Mouse (Mus musculus): ENCODE data around the gene Dnttip2. TPM values are rescaled to one million over a fixed set of nuclear protein-coding genes. Genes with fewer than 3 reads are reported as not detected.
"Not testable (repeated sequence)": the region's sequence is repeated elsewhere in the genome, so short reads cannot be mapped to it uniquely, and the experiment has no call there.

Dnttip2 gene
- polyA plus RNA-seq (2021) = 93.6 TPM

- ChIA-PET POLR2A (interaction anchor here (1.0 kb wide), 1 partner anchor 18 kb away, joined by 4 read pairs; no protein-coding TSS in a partner anchor), CTCF (no interaction called here)
- TF ChIP-seq CTCF (IDR thresholded peaks at IDR 0.05) = no peak
- in situ Hi-C loops (cut with MboI; ENCODE audit: low pct_unique_long_range_greater_than_20kb) = loop anchor here (25.0 kb wide), 1 partner anchor 112 kb away; no protein-coding TSS in a partner anchor
- no peaks in the 10 kb centered on the region for H3K27me3 ChIP-seq
- DNase-seq (ENCODE audit: low read depth, low spot score) (peak; percentile 99), ATAC-seq (peak; percentile 86)
Observed at GRCm38 (mm10) chr3:122274241-122275024, at the start of gene Dnttip2. Gene Dnttip2, plus strand, starts transcription at chr3:122274388.

DNA sequence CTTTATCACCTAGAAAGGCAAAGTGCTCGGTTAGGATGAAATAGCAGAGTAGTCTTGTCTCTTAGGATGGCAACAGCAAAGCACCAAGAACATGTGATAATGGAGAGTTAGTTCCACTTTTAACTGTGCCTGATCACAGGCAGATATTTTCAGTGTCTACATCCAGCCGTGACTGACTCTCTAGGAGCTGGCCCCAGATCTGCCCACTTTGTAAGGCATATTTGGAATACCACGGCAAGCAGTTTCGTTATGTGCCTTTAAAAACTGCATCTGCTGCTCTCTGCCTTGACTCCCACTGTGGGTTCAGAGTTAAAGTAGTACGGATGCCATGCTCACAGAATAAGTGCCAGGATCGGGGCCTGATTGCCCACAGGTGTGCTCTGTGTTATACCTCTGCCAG lies 47.2 kb upstream of the Dnttip2 start:
- POLR2A ChIA-PET; ATAC-seq; DNase-seq (ENCODE audit: low read depth, low spot score); in situ Hi-C loops (cut with MboI; ENCODE audit: low pct_unique_long_range_greater_than_20kb); H3K27me3 ChIP-seq: not testable (repeated sequence)
- CTCF ChIA-PET = interaction anchor here (1.5 to 1.8 kb wide), 2 partner anchors 11 to 18 kb away, joined by 5 to 6 read pairs; no protein-coding TSS in a partner anchor

GRCm38 (mm10) chr3:122235772-122236171 lies 38.4 kb upstream of the Dnttip2 start:
- POLR2A ChIA-PET = interaction anchor here (0.7 to 1.2 kb wide), 2 partner anchors 37 to 422 kb away, joined by 3 to 5 read pairs; no protein-coding TSS in a partner anchor
- in situ Hi-C loops (cut with MboI; ENCODE audit: low pct_unique_long_range_greater_than_20kb) = no loop called here
- TF ChIP-seq CTCF (IDR thresholded peaks at IDR 0.05) = no peak
- peak; percentile 30 for DNase-seq (ENCODE audit: low read depth, low spot score)
- H3K27me3 ChIP-seq = no peaks in the 10 kb centered on the region
- ATAC-seq = no peak
- CTCF ChIA-PET = interaction anchor here (0.8 to 3.4 kb wide), 6 partner anchors 9 to 38 kb away, joined by 3 to 13 read pairs (median 6); partner anchors contain the start of gene Gclm

GRCm38 (mm10) chr3:122242876-122243275 lies 31.3 kb upstream of the Dnttip2 start:
- CTCF ChIA-PET = no interaction called here
- DNase-seq (ENCODE audit: low read depth, low spot score) (no peak), ATAC-seq (no peak)
- no peak for TF ChIP-seq CTCF (IDR thresholded peaks at IDR 0.05)
- POLR2A ChIA-PET = interaction anchor here (0.6 kb wide), 1 partner anchor 54 kb away, joined by 3 read pairs; no protein-coding TSS in a partner anchor
- H3K27me3 ChIP-seq = no peaks in the 10 kb centered on the region
- in situ Hi-C loops (cut with MboI; ENCODE audit: low pct_unique_long_range_greater_than_20kb) = no loop called here

- DNase-seq (ENCODE audit: low read depth, low spot score) (no peak), ATAC-seq (no peak)
- no peak for TF ChIP-seq CTCF (IDR thresholded peaks at IDR 0.05)
- CTCF ChIA-PET = no interaction called here
- POLR2A ChIA-PET = interaction anchor here (0.6 kb wide), 1 partner anchor 53 kb away, joined by 3 read pairs; no protein-coding TSS in a partner anchor
- in situ Hi-C loops (cut with MboI; ENCODE audit: low pct_unique_long_range_greater_than_20kb) = no loop called here
- no peaks in the 10 kb centered on the region for H3K27me3 ChIP-seq
Observed at GRCm38 (mm10) chr3:122243416-122244167, 30.6 kb upstream of the Dnttip2 start.

GRCm38 (mm10) chr3:122244759-122245158 lies 29.4 kb upstream of the Dnttip2 start:
- ATAC-seq (no peak), DNase-seq (ENCODE audit: low read depth, low spot score) (peak; percentile 50)
- TF ChIP-seq CTCF (IDR thresholded peaks at IDR 0.05) = no peak
- CTCF ChIA-PET = interaction anchor here (0.6 to 5.7 kb wide), 7 partner anchors 10 to 75 kb away, joined by 3 to 62 read pairs (median 5); no protein-coding TSS in a partner anchor
- in situ Hi-C loops (cut with MboI; ENCODE audit: low pct_unique_long_range_greater_than_20kb) = loop anchor here (5.0 kb wide), 2 partner anchors 42 to 357 kb away; no protein-coding TSS in a partner anchor
- POLR2A ChIA-PET = interaction anchor here (1.0 to 3.5 kb wide), 6 partner anchors 12 to 75 kb away, joined by 3 to 27 read pairs (median 8); no protein-coding TSS in a partner anchor
- H3K27me3 ChIP-seq = no peaks in the 10 kb centered on the region

DNA sequence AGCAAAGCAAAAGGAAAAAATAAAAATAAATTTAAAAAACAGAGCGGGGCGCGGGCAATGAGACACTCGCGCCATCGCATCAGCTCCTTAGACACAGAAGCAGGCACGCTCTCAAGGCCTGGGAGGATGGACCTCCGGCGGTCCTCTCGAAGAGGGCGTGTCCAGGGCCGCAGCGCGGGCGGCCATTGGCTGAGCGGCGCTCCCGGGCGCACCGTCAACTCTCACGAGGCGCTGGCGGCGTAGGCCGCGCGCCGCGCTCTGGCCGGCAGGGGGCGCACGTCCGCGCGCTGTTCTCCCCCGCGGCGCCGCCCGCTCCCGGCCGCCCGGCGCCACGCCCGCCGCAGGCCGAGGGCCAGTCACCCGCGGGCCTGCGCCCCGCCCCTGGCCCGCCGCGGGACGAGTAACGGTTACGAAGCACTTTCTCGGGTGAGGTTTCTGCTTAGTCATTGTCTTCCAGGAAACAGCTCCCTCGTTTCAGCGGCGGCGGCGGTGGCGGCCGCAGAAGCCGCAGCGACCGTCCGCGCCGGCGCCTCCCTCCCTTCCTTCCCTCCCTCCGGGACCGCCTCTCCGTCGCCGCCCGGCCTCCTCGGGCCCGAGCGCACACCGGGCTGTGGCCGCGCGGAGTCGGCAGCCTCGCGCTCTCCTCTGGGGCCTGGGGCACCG lies 28.8 kb upstream of the Dnttip2 start, which contains the start of gene Gclm:
TSS of gene Gclm (plus strand) at position 343 of the 663 bp plus-strand sequence.
- TF ChIP-seq CTCF (IDR thresholded peaks at IDR 0.05) = no peak
- POLR2A ChIA-PET = interaction anchor here (0.6 to 3.5 kb wide), 8 partner anchors 11 to 76 kb away, joined by 3 to 27 read pairs (median 6); partner anchors contain the start of gene Bcar3
- CTCF ChIA-PET = interaction anchor here (0.6 to 5.7 kb wide), 11 partner anchors 9 to 75 kb away, joined by 3 to 62 read pairs (median 5); no protein-coding TSS in a partner anchor
- ATAC-seq (peak; percentile 92), DNase-seq (ENCODE audit: low read depth, low spot score) (peak; percentile 92)
- no peaks in the 10 kb centered on the region for H3K27me3 ChIP-seq
- in situ Hi-C loops (cut with MboI; ENCODE audit: low pct_unique_long_range_greater_than_20kb) = loop anchor here (5.0 kb wide), 2 partner anchors 43 to 358 kb away; no protein-coding TSS in a partner anchor

DNA sequence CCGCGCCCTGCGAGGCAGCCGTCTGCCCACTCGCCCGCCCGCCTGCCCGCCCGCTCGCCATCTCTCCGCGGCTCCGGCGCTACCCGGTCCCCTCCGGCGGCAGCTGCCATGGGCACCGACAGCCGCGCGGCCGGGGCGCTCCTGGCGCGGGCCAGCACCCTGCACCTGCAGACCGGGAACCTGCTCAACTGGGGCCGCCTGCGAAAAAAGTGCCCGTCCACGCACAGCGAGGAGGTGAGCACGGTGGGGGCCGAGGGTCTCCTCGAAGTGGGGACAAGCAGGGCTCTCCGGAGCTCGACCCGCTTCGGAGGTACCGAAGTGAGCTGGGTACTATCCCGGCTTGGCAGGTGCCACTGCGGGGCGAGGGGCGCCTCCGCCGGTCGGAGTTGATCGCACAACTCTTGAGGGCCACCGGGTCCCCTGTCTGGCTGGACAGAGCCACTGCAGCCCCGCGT lies 28.3 kb upstream of the Dnttip2 start:
- DNase-seq (ENCODE audit: low read depth, low spot score) = peak; percentile 22
- in situ Hi-C loops (cut with MboI; ENCODE audit: low pct_unique_long_range_greater_than_20kb) = loop anchor here (5.0 kb wide), 2 partner anchors 44 to 359 kb away; no protein-coding TSS in a partner anchor
- no peak for TF ChIP-seq CTCF (IDR thresholded peaks at IDR 0.05)
- peak; percentile 32 for ATAC-seq
- ChIA-PET POLR2A (interaction anchor here (1.0 to 3.5 kb wide), 8 partner anchors 10 to 76 kb away, joined by 3 to 27 read pairs (median 6); partner anchors contain the start of gene Bcar3), CTCF (interaction anchor here (0.7 to 5.7 kb wide), 8 partner anchors 11 to 76 kb away, joined by 3 to 62 read pairs (median 5); no protein-coding TSS in a partner anchor)
- no peaks in the 10 kb centered on the region for H3K27me3 ChIP-seq

DNA sequence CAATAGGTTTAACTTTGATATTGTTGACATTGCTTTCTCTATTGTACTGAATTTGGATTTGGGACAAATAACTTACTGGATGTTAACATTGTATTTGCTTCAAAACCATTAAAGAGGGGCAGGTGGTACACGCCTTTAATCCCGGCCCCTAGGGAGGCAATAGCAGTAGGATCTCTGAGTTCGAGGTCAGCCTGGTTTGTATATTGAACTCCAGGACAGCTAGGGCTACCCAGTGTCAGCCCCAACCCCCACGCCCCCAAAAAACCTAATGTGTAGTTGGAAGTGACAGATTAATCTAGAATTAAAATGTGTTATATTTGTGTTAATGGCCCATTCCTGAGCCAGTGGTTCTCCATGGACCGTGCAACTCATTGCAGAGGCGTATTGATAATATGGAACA lies 27.8 kb upstream of the Dnttip2 start:
- TF ChIP-seq CTCF (IDR thresholded peaks at IDR 0.05) = no peak
- CTCF ChIA-PET = interaction anchor here (1.1 to 5.7 kb wide), 8 partner anchors 11 to 77 kb away, joined by 4 to 62 read pairs (median 10); no protein-coding TSS in a partner anchor
- POLR2A ChIA-PET = interaction anchor here (1.0 to 3.5 kb wide), 8 partner anchors 9 to 51 kb away, joined by 3 to 27 read pairs (median 6); partner anchors contain the start of gene Bcar3
- ATAC-seq (no peak), DNase-seq (ENCODE audit: low read depth, low spot score) (no peak)
- no peaks in the 10 kb centered on the region for H3K27me3 ChIP-seq
- in situ Hi-C loops (cut with MboI; ENCODE audit: low pct_unique_long_range_greater_than_20kb) = loop anchor here (5.0 kb wide), 2 partner anchors 44 to 359 kb away; no protein-coding TSS in a partner anchor

Data from Patski (cell line).